Mouse (Mus musculus): ENCODE results near the gene Wdr24. TPM values are rescaled to one million over a fixed set of nuclear protein-coding genes. Genes with fewer than 3 reads are reported as not detected.

Wdr24 gene
- polyA plus RNA-seq, 1 experiment = 6.4 TPM

GRCm38 (mm10) chr17:25829558-25830017 is 6.2 kb downstream of the Wdr24 start:
- no peaks in the 10 kb centered on the region for H3K9me3 ChIP-seq
- peak overlapping the region; percentile 93 for H3K4me3 ChIP-seq (replicated peaks)
- TF ChIP-seq GATA1 (IDR thresholded peaks at IDR 0.05; ENCODE audit: borderline replicate concordance, low read length) = no peak
- TF ChIP-seq FLI1 (IDR thresholded peaks at IDR 0.05; ENCODE audit: low read length) = no peak
- H3K4me1 ChIP-seq = peaks cover 88% of the 10 kb centered on the region
- no peaks in the 10 kb centered on the region for H3K27me3 ChIP-seq (replicated peaks)
- H3K36me3 ChIP-seq (replicated peaks; ENCODE audit: low read length) = peaks cover 69% of the 10 kb centered on the region

GRCm38 (mm10) chr17:25830200-25830753 is 6.8 kb downstream of the Wdr24 start:
- Histone ChIP-seq H3K4me1 (peaks cover 88% of the 10 kb centered on the region), H3K36me3 (replicated peaks; ENCODE audit: low read length) (peaks cover 72% of the 10 kb centered on the region), H3K9me3 (no peaks in the 10 kb centered on the region), H3K4me3 (replicated peaks) (peak overlapping the region; percentile 44), H3K27me3 (replicated peaks) (no peaks in the 10 kb centered on the region)
- TF ChIP-seq FLI1 (IDR thresholded peaks at IDR 0.05; ENCODE audit: low read length) (no peak), GATA1 (IDR thresholded peaks at IDR 0.05; ENCODE audit: borderline replicate concordance, low read length) (no peak)

- Histone ChIP-seq H3K9me3 (no peaks in the 10 kb centered on the region), H3K4me3 (replicated peaks) (peak overlapping the region; percentile 97), H3K36me3 (replicated peaks; ENCODE audit: low read length) (peaks cover 72% of the 10 kb centered on the region), H3K4me1 (peaks cover 88% of the 10 kb centered on the region), H3K27me3 (replicated peaks) (no peaks in the 10 kb centered on the region)
- TF ChIP-seq GATA1 (IDR thresholded peaks at IDR 0.05; ENCODE audit: borderline replicate concordance, low read length) (no peak), FLI1 (IDR thresholded peaks at IDR 0.05; ENCODE audit: low read length) (no peak)
These were observed 7.5 kb downstream of the Wdr24 start for GRCm38 (mm10) chr17:25830806-25831431.

- no peak for TF ChIP-seq GATA1 (IDR thresholded peaks at IDR 0.05; ENCODE audit: borderline replicate concordance, low read length)
- no peak for TF ChIP-seq FLI1 (IDR thresholded peaks at IDR 0.05; ENCODE audit: low read length)
- H3K36me3 ChIP-seq (replicated peaks; ENCODE audit: low read length) = peaks cover 72% of the 10 kb centered on the region
- H3K4me1 ChIP-seq = peaks cover 88% of the 10 kb centered on the region
- peak overlapping the region; percentile 97 for H3K4me3 ChIP-seq (replicated peaks)
- no peaks in the 10 kb centered on the region for H3K27me3 ChIP-seq (replicated peaks)
- no peaks in the 10 kb centered on the region for H3K9me3 ChIP-seq
These were observed 8.2 kb downstream of the Wdr24 start for GRCm38 (mm10) chr17:25831451-25832281.

- Histone ChIP-seq H3K27me3 (replicated peaks) (no peaks in the 10 kb centered on the region), H3K4me1 (peaks cover 88% of the 10 kb centered on the region), H3K4me3 (replicated peaks) (peak overlapping the region; percentile 97), H3K36me3 (replicated peaks; ENCODE audit: low read length) (peaks cover 72% of the 10 kb centered on the region), H3K9me3 (no peaks in the 10 kb centered on the region)
- TF ChIP-seq GATA1 (IDR thresholded peaks at IDR 0.05; ENCODE audit: borderline replicate concordance, low read length) (no peak), FLI1 (IDR thresholded peaks at IDR 0.05; ENCODE audit: low read length) (peak; percentile 92)
These were observed 9.2 kb downstream of the Wdr24 start for GRCm38 (mm10) chr17:25832436-25833290.

- Histone ChIP-seq H3K4me1 (peaks cover 88% of the 10 kb centered on the region), H3K27me3 (replicated peaks) (no peaks in the 10 kb centered on the region), H3K4me3 (replicated peaks) (peak within 1 kb of the TSS; percentile 97), H3K9me3 (no peaks in the 10 kb centered on the region), H3K36me3 (replicated peaks; ENCODE audit: low read length) (peaks cover 72% of the 10 kb centered on the region)
- TF ChIP-seq GATA1 (IDR thresholded peaks at IDR 0.05; ENCODE audit: borderline replicate concordance, low read length) (no peak), FLI1 (IDR thresholded peaks at IDR 0.05; ENCODE audit: low read length) (no peak)
These were observed 9.8 kb downstream of the Wdr24 start, which contains the start of gene Stub1 for GRCm38 (mm10) chr17:25833291-25833663. TSS of gene Stub1 (minus strand) at chr17:25833404.

- peak overlapping the region; percentile 97 for H3K4me3 ChIP-seq (replicated peaks)
- peaks cover 86% of the 10 kb centered on the region for H3K4me1 ChIP-seq
- H3K9me3 ChIP-seq = no peaks in the 10 kb centered on the region
- TF ChIP-seq FLI1 (IDR thresholded peaks at IDR 0.05; ENCODE audit: low read length) (no peak), GATA1 (IDR thresholded peaks at IDR 0.05; ENCODE audit: borderline replicate concordance, low read length) (no peak)
- no peaks in the 10 kb centered on the region for H3K27me3 ChIP-seq (replicated peaks)
- peaks cover 77% of the 10 kb centered on the region for H3K36me3 ChIP-seq (replicated peaks; ENCODE audit: low read length)
These were observed 10.7 kb downstream of the Wdr24 start for GRCm38 (mm10) chr17:25833961-25834594.

- Histone ChIP-seq H3K4me1 (peaks cover 85% of the 10 kb centered on the region), H3K4me3 (replicated peaks) (peak overlapping the region; percentile 97), H3K27me3 (replicated peaks) (no peaks in the 10 kb centered on the region), H3K9me3 (no peaks in the 10 kb centered on the region), H3K36me3 (replicated peaks; ENCODE audit: low read length) (peaks cover 78% of the 10 kb centered on the region)
- TF ChIP-seq GATA1 (IDR thresholded peaks at IDR 0.05; ENCODE audit: borderline replicate concordance, low read length) = no peak
- no peak for TF ChIP-seq FLI1 (IDR thresholded peaks at IDR 0.05; ENCODE audit: low read length)
These were observed 11.3 kb downstream of the Wdr24 start for GRCm38 (mm10) chr17:25834595-25835222.
